8 mouse cellular contexts compared by ENCODE assay signal in the genomic region with DNA sequence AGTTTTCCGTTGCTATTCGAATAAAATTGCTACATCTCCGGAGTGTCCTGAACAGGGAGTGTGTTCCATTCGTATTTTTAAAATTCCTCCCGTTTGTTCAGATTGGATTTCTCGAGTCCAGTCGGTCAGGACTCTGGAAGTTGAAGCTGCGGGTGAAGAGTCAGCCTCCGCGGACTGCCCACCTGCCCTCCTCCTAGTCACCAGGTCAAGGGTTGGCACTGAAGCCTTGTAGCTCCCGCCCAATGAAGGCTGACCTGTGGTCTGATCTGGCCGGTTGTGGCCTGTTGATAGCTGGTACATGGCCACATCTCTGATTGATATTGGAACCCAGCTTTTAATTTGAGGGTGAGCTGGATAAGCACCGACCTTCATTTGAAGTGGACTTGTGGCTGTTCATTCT. TPM values are rescaled to one million over a fixed set of nuclear protein-coding genes. Genes with fewer than 3 reads are reported as not detected.
A peak's percentile ranks its signal among the peaks of the same experiment; 100 is the strongest.
DNase-seq lines count a peak whose midpoint lies in the region; ATAC-seq and TF ChIP-seq lines count a peak whose summit lies in the region.

No protein-coding gene starts in this region.

- no peak for TF ChIP-seq CTCF in G1E (IDR thresholded peaks at IDR 0.05; ENCODE audit: low read depth, low read length)

- peak overlapping the region; percentile 84 for H3K4me3 ChIP-seq in G1E (ENCODE audit: low read depth, low read length)
- peak overlapping the region; percentile 98 for H3K4me3 ChIP-seq in limb, embryonic 12.5 days (replicated peaks)
- H3K4me3 ChIP-seq in midbrain, embryonic 13.5 days (replicated peaks), result peak overlapping the region; percentile 94

- no peak for ATAC-seq in G1E (ENCODE audit: extremely low read depth, insufficient number of reproducible peaks, low FRiP score, poor library complexity, severe bottlenecking)
- ATAC-seq in limb, embryonic 12.5 days (ENCODE audit: insufficient number of reproducible peaks, insufficient read depth, low FRiP score, low TSS enrichment, low read depth), result no peak
- no peak for ATAC-seq in midbrain, embryonic 13.5 days

- DNase-seq in 3134 (ENCODE audit: extremely low read depth, insufficient read length, low spot score), result peak; percentile 46
- no peak for DNase-seq in G1E (ENCODE audit: low spot score)
- DNase-seq in embryo, embryonic 9.5 days (ENCODE audit: extremely low spot score), result peak; percentile 36
- peak; percentile 29 for DNase-seq in heart, postnatal 4 days
- peak; percentile 30 for DNase-seq in yolk sac, embryonic 10.5 days (ENCODE audit: low spot score)
- no peak for DNase-seq in right cerebral cortex, postnatal 36 days (ENCODE audit: low spot score in 2 of 2)

- 2% methylated on average over 13 of the region's 13 CpGs for WGBS in limb, embryonic 12.5 days
- WGBS in midbrain, embryonic 13.5 days, result 1% methylated on average over 13 of the region's 13 CpGs

- H3K9me3 ChIP-seq in G1E (replicated peaks), result no peaks in the 10 kb centered on the region
- no peaks in the 10 kb centered on the region for H3K9me3 ChIP-seq in limb, embryonic 12.5 days
- H3K9me3 ChIP-seq in midbrain, embryonic 13.5 days, result no peaks in the 10 kb centered on the region

- peak overlapping the region; percentile 96; the same call in 1 of the 2 replicates for H3K27ac ChIP-seq in limb, embryonic 12.5 days
- H3K27ac ChIP-seq in midbrain, embryonic 13.5 days, result no peak overlapping the region; the same call in 1 of the 2 replicates

- peak overlapping the region; percentile 93 for H3K4me2 ChIP-seq in limb, embryonic 12.5 days
- peak overlapping the region; percentile 94 for H3K4me2 ChIP-seq in midbrain, embryonic 13.5 days (replicated peaks)

- peaks cover 18% of the 10 kb centered on the region for H3K36me3 ChIP-seq in G1E (replicated peaks)
- H3K36me3 ChIP-seq in limb, embryonic 12.5 days, result no peaks in the 10 kb centered on the region
- H3K36me3 ChIP-seq in midbrain, embryonic 13.5 days, result no peaks in the 10 kb centered on the region

- H3K9ac ChIP-seq in limb, embryonic 12.5 days (replicated peaks), result peak overlapping the region; percentile 98
- H3K9ac ChIP-seq in midbrain, embryonic 13.5 days (replicated peaks), result peak overlapping the region; percentile 98

- no peaks in the 10 kb centered on the region for H3K27me3 ChIP-seq in G1E (ENCODE audit: insufficient read depth, low read length)
- H3K27me3 ChIP-seq in limb, embryonic 12.5 days, result no peaks in the 10 kb centered on the region
- H3K27me3 ChIP-seq in midbrain, embryonic 13.5 days, result no peaks in the 10 kb centered on the region

- H3K4me1 ChIP-seq in G1E (ENCODE audit: insufficient read depth, low read depth, low read length), result peaks cover 48% of the 10 kb centered on the region
- H3K4me1 ChIP-seq in limb, embryonic 12.5 days (replicated peaks), result peaks cover 26% of the 10 kb centered on the region
- peaks cover 48% of the 10 kb centered on the region for H3K4me1 ChIP-seq in midbrain, embryonic 13.5 days (replicated peaks)

RNA-seq across cellular contexts. Expression of gene Mkln1, which starts 1.0 kb away (rescaled TPM):
- total RNA-seq in G1E (2014; fragmentation: Nextera tagmentation), result 79.5 and 98.7 TPM in 2 replicates
- total RNA-seq in G1E (2017), result 182 and 196 TPM in 2 replicates
- 28.8 and 122 TPM in 2 replicates for polyA plus RNA-seq in G1E (2012)
- total RNA-seq in heart, postnatal 4 days (2021), result 100 to 1,000 TPM; 201 to 216 TPM
- polyA plus RNA-seq in limb, embryonic 12.5 days (2016; fragmentation: Nextera tagmentation; extraction: Ambion mirVana), result 207 and 209 TPM in 2 replicates
- polyA plus RNA-seq in midbrain, embryonic 13.5 days (2015; fragmentation: Nextera tagmentation; extraction: Ambion mirVana), result 155 and 167 TPM in 2 replicates

Comparison
In these comparisons a context has a peak if more than half of its experiments do, and no peak if none do; other contexts are left out.
1. DNase-seq: peak in 3134 (single experiment), embryo, embryonic 9.5 days (single experiment), heart, postnatal 4 days (single experiment) and yolk sac, embryonic 10.5 days (single experiment); none in G1E (single experiment) and right cerebral cortex, postnatal 36 days (0 of 2).
2. Peak in every context shown above with its lines, with median percentiles within 50 percentile points of each other: H3K4me3 ChIP-seq.